23 mouse cellular contexts compared by ENCODE assay signal in the genomic region with DNA sequence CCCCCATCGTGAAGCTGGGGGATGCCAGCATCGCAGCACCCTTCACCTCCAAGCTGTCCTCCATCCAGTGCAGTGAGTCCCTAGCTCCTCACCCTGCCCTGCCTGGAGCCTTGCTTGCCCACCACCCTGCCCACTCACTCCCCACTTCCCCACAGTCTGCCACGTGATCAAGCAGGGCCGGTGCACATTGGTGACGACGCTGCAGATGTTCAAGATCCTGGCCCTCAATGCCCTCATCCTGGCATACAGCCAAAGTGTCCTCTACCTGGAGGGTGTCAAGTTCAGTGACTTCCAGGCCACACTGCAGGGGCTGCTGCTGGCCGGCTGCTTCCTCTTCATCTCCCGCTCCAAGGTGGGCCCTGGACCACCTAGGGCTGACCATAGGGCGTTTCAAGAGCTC. TPM values are rescaled to one million over a fixed set of nuclear protein-coding genes. Genes with fewer than 3 reads are reported as not detected.
DNase-seq lines count a peak whose midpoint lies in the region; ATAC-seq and TF ChIP-seq lines count a peak whose summit lies in the region.
"Had no signal": no experiment of that assay in that cellular context is flagged by ENCODE, and none has a peak within 500 bp of the region (broad histone marks: within the 10 kb centered on the region; RNA-seq: fewer than 3 reads in every experiment).

No protein-coding gene starts in this region.

- ATAC-seq in midbrain, embryonic 11.5 days (ENCODE audit: low FRiP score): no peak
- ATAC-seq in midbrain, postnatal 0 days (ENCODE audit: low FRiP score): no peak
- ATAC-seq: CD4-positive, CD25-positive, alpha-beta regulatory T cell, adult 4 months; forebrain, embryonic 13.5 days; hindbrain, postnatal 0 days; intestine, embryonic 16.5 days; liver, embryonic 12.5 days; midbrain, embryonic 16.5 days had no signal

- no peaks in the 10 kb centered on the region for H3K27me3 ChIP-seq in midbrain, embryonic 11.5 days (ENCODE audit: control insufficient read depth, insufficient read depth, low read length)
- H3K27me3 ChIP-seq in midbrain, postnatal 0 days (ENCODE audit: insufficient read depth, low read length): no peaks in the 10 kb centered on the region
- H3K27me3 ChIP-seq: forebrain, embryonic 13.5 days; heart, embryonic 12.5 days; liver, embryonic 12.5 days; neural tube, embryonic 15.5 days had no signal

- 95% methylated on average over 9 of the region's 9 CpGs for WGBS in midbrain, embryonic 11.5 days
- whole genome bisulfite sequencing in midbrain, postnatal 0 days: 93% methylated on average over 9 of the region's 9 CpGs

- no peak overlapping the region for H3K27ac ChIP-seq in midbrain, embryonic 11.5 days (ENCODE audit: low read depth, low read length)
- no peak overlapping the region for H3K27ac ChIP-seq in midbrain, postnatal 0 days (ENCODE audit: low read depth, low read length)
- H3K27ac ChIP-seq: forebrain, embryonic 13.5 days; hindbrain, postnatal 0 days; liver, embryonic 12.5 days; neural tube, embryonic 15.5 days had no signal

- peak; percentile 5 for DNase-seq in gastrocnemius, postnatal 10 days
- DNase-seq in gastrocnemius, postnatal 4 days (ENCODE audit: low spot score in 2 of 2): no peak
- DNase-seq in midbrain, embryonic 11.5 days (ENCODE audit: low spot score, missing footprints): peak; percentile 56
- no peak for DNase-seq in midbrain, postnatal 0 days (ENCODE audit: low spot score)
- peak; percentile 19 for DNase-seq in urinary bladder, adult 2 months (ENCODE audit: low spot score)
- DNase-seq in urinary bladder, adult 18-20 months (ENCODE audit: low spot score in 2 of 2): no peak
- no peak for DNase-seq in right cerebral cortex, postnatal 25 days
- DNase-seq: cerebellum, adult 2 months; heart, adult 18-20 months; heart, postnatal 10 days; layer of hippocampus, postnatal 36 days; lung, embryonic 14.5 days; right cerebral cortex, postnatal 4 days; thymus, adult 2 months had no signal

- no peak overlapping the region for H3K9ac ChIP-seq in midbrain, embryonic 11.5 days (ENCODE audit: low read length)
- H3K9ac ChIP-seq in midbrain, postnatal 0 days (replicated peaks; ENCODE audit: low read length, poor library complexity, severe bottlenecking): no peak overlapping the region
- H3K9ac ChIP-seq: forebrain, embryonic 13.5 days; heart, embryonic 12.5 days; liver, embryonic 12.5 days; lung, embryonic 14.5 days; neural tube, embryonic 15.5 days had no signal

- no peaks in the 10 kb centered on the region for H3K9me3 ChIP-seq in midbrain, embryonic 11.5 days (ENCODE audit: control insufficient read depth, low read length)
- H3K9me3 ChIP-seq in midbrain, postnatal 0 days (ENCODE audit: low read length): no peaks in the 10 kb centered on the region
- H3K9me3 ChIP-seq: forebrain, embryonic 13.5 days; heart, embryonic 12.5 days; liver, embryonic 12.5 days; neural tube, embryonic 15.5 days had no signal

- H3K36me3 ChIP-seq in midbrain, embryonic 11.5 days (ENCODE audit: control insufficient read depth, insufficient read depth, low read length): peaks cover 58% of the 10 kb centered on the region
- peaks cover 63% of the 10 kb centered on the region for H3K36me3 ChIP-seq in midbrain, postnatal 0 days (ENCODE audit: insufficient read depth, low read length)

- TF ChIP-seq CTCF in midbrain, postnatal 0 days (IDR thresholded peaks at IDR 0.05): no peak

- H3K4me3 ChIP-seq in midbrain, embryonic 11.5 days (ENCODE audit: low read depth, low read length): no peak overlapping the region
- no peak overlapping the region for H3K4me3 ChIP-seq in midbrain, postnatal 0 days (ENCODE audit: low read depth, low read length)
- H3K4me3 ChIP-seq: forebrain, embryonic 13.5 days; heart, embryonic 12.5 days; liver, embryonic 12.5 days; neural tube, embryonic 15.5 days had no signal

- no peak overlapping the region for H3K4me2 ChIP-seq in midbrain, embryonic 11.5 days
- H3K4me2 ChIP-seq in midbrain, postnatal 0 days (ENCODE audit: low read depth, low read length, poor library complexity, severe bottlenecking): no peak overlapping the region
- H3K4me2 ChIP-seq: forebrain, embryonic 13.5 days; heart, embryonic 12.5 days; liver, embryonic 12.5 days; lung, embryonic 14.5 days; neural tube, embryonic 15.5 days had no signal

- peaks cover 6% of the 10 kb centered on the region; the same call in 1 of the 2 replicates for H3K4me1 ChIP-seq in midbrain, embryonic 11.5 days (ENCODE audit: control insufficient read depth, insufficient read depth, low read length)
- peaks cover 6% of the 10 kb centered on the region; the same call in 1 of the 2 replicates for H3K4me1 ChIP-seq in midbrain, postnatal 0 days (ENCODE audit: insufficient read depth, low read length)

RNA-seq across cellular contexts. Expression of a gene that starts 3.0 kb away (rescaled TPM):
- 1 to 10 TPM; 3.3 to 5.8 TPM for total RNA-seq in gastrocnemius, postnatal 10 days (2021)
- total RNA-seq in gastrocnemius, postnatal 4 days (2021): 10 to 100 TPM; 10.3 to 11.6 TPM
- polyA plus RNA-seq in midbrain, embryonic 11.5 days (2014; fragmentation: Nextera tagmentation; extraction: Ambion mirVana): 7.8 TPM in 2 replicates
- 53.9 and 71.2 TPM in 2 replicates for total RNA-seq in midbrain, postnatal 0 days (2014; rRNA removed)
- polyA plus RNA-seq in midbrain, postnatal 0 days (2015; fragmentation: Nextera tagmentation; extraction: Ambion mirVana): 33.7 and 37.6 TPM in 2 replicates
- 19.5 and 20.3 TPM in 2 replicates for polyA plus RNA-seq in urinary bladder, adult 2 months (2012; rRNA removed)

RNA-seq across cellular contexts. Expression of a gene that starts 14.5 kb away (rescaled TPM):
- 10 to 100 TPM; 11.5 to 17.7 TPM for total RNA-seq in gastrocnemius, postnatal 10 days (2021)
- total RNA-seq in gastrocnemius, postnatal 4 days (2021): 10 to 100 TPM; 18.9 to 21.5 TPM
- 41.5 and 42.2 TPM in 2 replicates for polyA plus RNA-seq in midbrain, embryonic 11.5 days (2014; fragmentation: Nextera tagmentation; extraction: Ambion mirVana)
- 44.7 and 53.4 TPM in 2 replicates for total RNA-seq in midbrain, postnatal 0 days (2014; rRNA removed)
- 19.2 and 20.0 TPM in 2 replicates for polyA plus RNA-seq in midbrain, postnatal 0 days (2015; fragmentation: Nextera tagmentation; extraction: Ambion mirVana)
- 17.7 and 21.1 TPM in 2 replicates for polyA plus RNA-seq in urinary bladder, adult 2 months (2012; rRNA removed)

RNA-seq across cellular contexts. Expression of a gene that starts 14.5 kb away (rescaled TPM):
- 10 to 100 TPM; 13.4 to 17.8 TPM for total RNA-seq in gastrocnemius, postnatal 10 days (2021)
- total RNA-seq in gastrocnemius, postnatal 4 days (2021): 10 to 100 TPM; 21.3 to 22.3 TPM
- polyA plus RNA-seq in midbrain, embryonic 11.5 days (2014; fragmentation: Nextera tagmentation; extraction: Ambion mirVana): 33.8 and 40.7 TPM in 2 replicates
- 77.7 and 92.7 TPM in 2 replicates for total RNA-seq in midbrain, postnatal 0 days (2014; rRNA removed)
- 44.6 and 46.4 TPM in 2 replicates for polyA plus RNA-seq in midbrain, postnatal 0 days (2015; fragmentation: Nextera tagmentation; extraction: Ambion mirVana)
- polyA plus RNA-seq in urinary bladder, adult 2 months (2012; rRNA removed): 39.5 and 43.8 TPM in 2 replicates

RNA-seq across cellular contexts. Expression of a gene that starts 16.7 kb away (rescaled TPM):
- total RNA-seq in gastrocnemius, postnatal 10 days (2021): under 1 TPM; 0.07 to 0.25 TPM
- total RNA-seq in gastrocnemius, postnatal 4 days (2021): under 1 TPM; 0.22 to 0.31 TPM
- polyA plus RNA-seq in midbrain, embryonic 11.5 days (2014; fragmentation: Nextera tagmentation; extraction: Ambion mirVana): 0.72 and 1.2 TPM in 2 replicates
- 5.4 and 7.7 TPM in 2 replicates for total RNA-seq in midbrain, postnatal 0 days (2014; rRNA removed)
- 0.44 and 0.63 TPM in 2 replicates for polyA plus RNA-seq in midbrain, postnatal 0 days (2015; fragmentation: Nextera tagmentation; extraction: Ambion mirVana)
- polyA plus RNA-seq in urinary bladder, adult 2 months (2012; rRNA removed): 1.7 and 1.8 TPM in 2 replicates

RNA-seq across cellular contexts. Expression of a gene that starts 26.8 kb away (rescaled TPM):
- 1 to 10 TPM in 1 of 2 experiments, under 1 TPM in 1; 0.47 to 1.1 TPM for total RNA-seq in gastrocnemius, postnatal 10 days (2021)
- total RNA-seq in gastrocnemius, postnatal 4 days (2021): 1 to 10 TPM; 1.4 to 1.9 TPM
- 33.9 and 39.1 TPM in 2 replicates for polyA plus RNA-seq in midbrain, embryonic 11.5 days (2014; fragmentation: Nextera tagmentation; extraction: Ambion mirVana)
- 35.7 and 43.9 TPM in 2 replicates for total RNA-seq in midbrain, postnatal 0 days (2014; rRNA removed)
- polyA plus RNA-seq in midbrain, postnatal 0 days (2015; fragmentation: Nextera tagmentation; extraction: Ambion mirVana): 91.0 and 98.8 TPM in 2 replicates
- polyA plus RNA-seq in urinary bladder, adult 2 months (2012; rRNA removed): 3.2 and 4.2 TPM in 2 replicates
- total RNA-seq: gastrocnemius, adult 18-20 months; heart, adult 18-20 months had no signal

Comparison
In these comparisons a context has a peak if more than half of its experiments do, and no peak if none do; other contexts are left out.
1. DNase-seq: peak in gastrocnemius, postnatal 10 days (single experiment), midbrain, embryonic 11.5 days (single experiment) and urinary bladder, adult 2 months (single experiment); none in gastrocnemius, postnatal 4 days (0 of 2), midbrain, postnatal 0 days (single experiment), urinary bladder, adult 18-20 months (0 of 2) and right cerebral cortex, postnatal 25 days (single experiment).